Mouse (Mus musculus): ENCODE results near the gene Serinc5. TPM values are rescaled to one million over a fixed set of nuclear protein-coding genes. Genes with fewer than 3 reads are reported as not detected.
"Not testable (repeated sequence)": the region's sequence is repeated elsewhere in the genome, so short reads cannot be mapped to it uniquely, and the experiment has no call there.

Gene Serinc5
- polyA plus RNA-seq, 1 experiment from 2014 or later, result 8.9 TPM

- Histone ChIP-seq H3K9me3 (no peaks in the 10 kb centered on the region), H3K4me1 (peaks cover 56% of the 10 kb centered on the region), H3K36me3 (replicated peaks) (no peaks in the 10 kb centered on the region), H3K27ac (peak overlapping the region; percentile 72), H3K27me3 (ENCODE audit: poor library complexity, severe bottlenecking) (peaks cover 4% of the 10 kb centered on the region), H3K4me3 (no peak overlapping the region)
- WGBS, result 29% methylated on average over 3 of the region's 3 CpGs
- no peak for DNase-seq (ENCODE audit: extremely low spot score, low spot score)
Measured at GRCm38 (mm10) chr13:92593731-92594396, 17.0 kb upstream of the Serinc5 start.

- Histone ChIP-seq H3K36me3 (replicated peaks) (no peaks in the 10 kb centered on the region), H3K27me3 (ENCODE audit: poor library complexity, severe bottlenecking) (peaks cover 4% of the 10 kb centered on the region), H3K9me3 (no peaks in the 10 kb centered on the region), H3K4me1 (peaks cover 53% of the 10 kb centered on the region), H3K27ac (peak overlapping the region; percentile 72), H3K4me3 (no peak overlapping the region)
- DNase-seq (ENCODE audit: extremely low spot score, low spot score), result no peak
- WGBS, result 49% methylated on average over 6 of the region's 6 CpGs
Measured at GRCm38 (mm10) chr13:92594481-92594880, 16.4 kb upstream of the Serinc5 start.

- no peak for DNase-seq (ENCODE audit: extremely low spot score, low spot score)
- Histone ChIP-seq H3K4me3 (no peak overlapping the region), H3K27ac (no peak overlapping the region), H3K4me1 (peaks cover 53% of the 10 kb centered on the region), H3K27me3 (ENCODE audit: poor library complexity, severe bottlenecking) (peaks cover 4% of the 10 kb centered on the region), H3K9me3 (no peaks in the 10 kb centered on the region), H3K36me3 (replicated peaks) (no peaks in the 10 kb centered on the region)
- WGBS, result 87% methylated on average over 3 of the region's 3 CpGs
Measured at GRCm38 (mm10) chr13:92594907-92595306, 16.0 kb upstream of the Serinc5 start.

- Histone ChIP-seq H3K9me3 (no peaks in the 10 kb centered on the region), H3K27me3 (ENCODE audit: poor library complexity, severe bottlenecking) (peaks cover 4% of the 10 kb centered on the region), H3K36me3 (replicated peaks) (no peaks in the 10 kb centered on the region), H3K4me3 (no peak overlapping the region), H3K27ac (peak overlapping the region; percentile 35; the same call in 1 of the 2 replicates), H3K4me1 (peaks cover 52% of the 10 kb centered on the region)
- 72% methylated on average over 3 of the region's 3 CpGs for WGBS
- DNase-seq (ENCODE audit: extremely low spot score, low spot score), result no peak
Measured at GRCm38 (mm10) chr13:92595424-92595823, 15.5 kb upstream of the Serinc5 start.

- not testable (repeated sequence) for H3K27ac ChIP-seq; DNase-seq (ENCODE audit: extremely low spot score, low spot score); H3K4me3 ChIP-seq; H3K27me3 ChIP-seq (ENCODE audit: poor library complexity, severe bottlenecking); H3K36me3 ChIP-seq (replicated peaks); H3K4me1 ChIP-seq; H3K9me3 ChIP-seq
- 83% methylated on average over 4 of the region's 4 CpGs for WGBS
Measured at GRCm38 (mm10) chr13:92605306-92605705, 5.6 kb upstream of the Serinc5 start.

GRCm38 (mm10) chr13:92609486-92610310 lies 1.2 kb upstream of the Serinc5 start:
- Histone ChIP-seq H3K27me3 (ENCODE audit: poor library complexity, severe bottlenecking) (peaks cover 14% of the 10 kb centered on the region), H3K9me3 (no peaks in the 10 kb centered on the region; the same call in 1 of the 2 replicates), H3K36me3 (replicated peaks) (no peaks in the 10 kb centered on the region), H3K4me1 (peaks cover 29% of the 10 kb centered on the region), H3K4me3 (peak overlapping the region; percentile 65), H3K27ac (peak overlapping the region; percentile 88)
- peak; percentile 29 for DNase-seq (ENCODE audit: extremely low spot score, low spot score)
- 9% methylated on average over 13 of the region's 13 CpGs for WGBS

GRCm38 (mm10) chr13:92611254-92611784 lies 428 bp downstream of the Serinc5 start:
- Histone ChIP-seq H3K36me3 (replicated peaks) (no peaks in the 10 kb centered on the region), H3K27ac (peak overlapping the region; percentile 88), H3K4me3 (peak overlapping the region; percentile 65), H3K27me3 (ENCODE audit: poor library complexity, severe bottlenecking) (peaks cover 14% of the 10 kb centered on the region), H3K9me3 (no peaks in the 10 kb centered on the region; the same call in 1 of the 2 replicates), H3K4me1 (peaks cover 29% of the 10 kb centered on the region)
- DNase-seq (ENCODE audit: extremely low spot score, low spot score), result no peak
- under 1% methylated on average over 43 of the region's 43 CpGs for WGBS

- Histone ChIP-seq H3K27me3 (ENCODE audit: poor library complexity, severe bottlenecking) (peaks cover 14% of the 10 kb centered on the region), H3K36me3 (replicated peaks) (no peaks in the 10 kb centered on the region), H3K9me3 (no peaks in the 10 kb centered on the region; the same call in 1 of the 2 replicates), H3K27ac (peak overlapping the region; percentile 88), H3K4me1 (peaks cover 29% of the 10 kb centered on the region), H3K4me3 (peak overlapping the region; percentile 65)
- 4% methylated on average over 7 of the region's 7 CpGs for WGBS
- DNase-seq (ENCODE audit: extremely low spot score, low spot score), result no peak
Measured at GRCm38 (mm10) chr13:92611917-92612316, 1.0 kb downstream of the Serinc5 start.

GRCm38 (mm10) chr13:92613094-92613493 lies 2.2 kb downstream of the Serinc5 start:
- Histone ChIP-seq H3K27me3 (ENCODE audit: poor library complexity, severe bottlenecking) (peaks cover 14% of the 10 kb centered on the region), H3K27ac (no peak overlapping the region), H3K4me3 (no peak overlapping the region), H3K36me3 (replicated peaks) (no peaks in the 10 kb centered on the region), H3K4me1 (peaks cover 29% of the 10 kb centered on the region), H3K9me3 (no peaks in the 10 kb centered on the region; the same call in 1 of the 2 replicates)
- 91% methylated on average over 5 of the region's 5 CpGs for WGBS
- DNase-seq (ENCODE audit: extremely low spot score, low spot score), result no peak

- Histone ChIP-seq H3K27ac (no peak overlapping the region), H3K4me3 (no peak overlapping the region), H3K27me3 (ENCODE audit: poor library complexity, severe bottlenecking) (peaks cover 14% of the 10 kb centered on the region), H3K9me3 (no peaks in the 10 kb centered on the region), H3K4me1 (peaks cover 20% of the 10 kb centered on the region), H3K36me3 (replicated peaks) (no peaks in the 10 kb centered on the region)
- DNase-seq (ENCODE audit: extremely low spot score, low spot score), result no peak
- WGBS, result 83% methylated on average over 5 of the region's 5 CpGs
Measured at GRCm38 (mm10) chr13:92615201-92615600, 4.3 kb downstream of the Serinc5 start.

- Histone ChIP-seq H3K27ac (no peak overlapping the region), H3K4me1 (peaks cover 14% of the 10 kb centered on the region), H3K27me3 (ENCODE audit: poor library complexity, severe bottlenecking) (peaks cover 14% of the 10 kb centered on the region), H3K36me3 (replicated peaks) (no peaks in the 10 kb centered on the region), H3K9me3 (no peaks in the 10 kb centered on the region), H3K4me3 (no peak overlapping the region)
- 96% methylated on average over 8 of the region's 8 CpGs for WGBS
- DNase-seq (ENCODE audit: extremely low spot score, low spot score), result no peak
Measured at GRCm38 (mm10) chr13:92616459-92616858, 5.6 kb downstream of the Serinc5 start.

- 96% methylated on average over 1 of the region's 1 CpGs for WGBS
- no peak overlapping the region for H3K4me3 ChIP-seq
- 0 out of 2 replicates have a peak, but pooled peaks cover 3% of the 10 kb centered on the region for H3K9me3 ChIP-seq
- H3K27me3 ChIP-seq (ENCODE audit: poor library complexity, severe bottlenecking), result no peaks in the 10 kb centered on the region
- no peak overlapping the region for H3K27ac ChIP-seq
- no peak for DNase-seq (ENCODE audit: extremely low spot score, low spot score)
- H3K4me1 ChIP-seq, result 0 out of 2 replicates have a peak, but pooled peaks cover 2% of the 10 kb centered on the region
- peaks cover 23% of the 10 kb centered on the region for H3K36me3 ChIP-seq (replicated peaks)
Measured at GRCm38 (mm10) chr13:92626196-92626595, 15.3 kb downstream of the Serinc5 start.

All from forebrain, embryonic 10.5 days (tissue).